Mouse (Mus musculus): ENCODE measurements around the gene Shq1. TPM values are rescaled to one million over a fixed set of nuclear protein-coding genes. Genes with fewer than 3 reads are reported as not detected.

Shq1 gene
- polyA plus RNA-seq, 1 experiment: 3.8 TPM

GRCm38 (mm10) chr6:100671401-100671800, 444 bp upstream of the Shq1 start:
- no peak for DNase-seq (ENCODE audit: low read depth, low spot score)
- WGBS: 8% methylated on average over 7 of the region's 7 CpGs

DNA sequence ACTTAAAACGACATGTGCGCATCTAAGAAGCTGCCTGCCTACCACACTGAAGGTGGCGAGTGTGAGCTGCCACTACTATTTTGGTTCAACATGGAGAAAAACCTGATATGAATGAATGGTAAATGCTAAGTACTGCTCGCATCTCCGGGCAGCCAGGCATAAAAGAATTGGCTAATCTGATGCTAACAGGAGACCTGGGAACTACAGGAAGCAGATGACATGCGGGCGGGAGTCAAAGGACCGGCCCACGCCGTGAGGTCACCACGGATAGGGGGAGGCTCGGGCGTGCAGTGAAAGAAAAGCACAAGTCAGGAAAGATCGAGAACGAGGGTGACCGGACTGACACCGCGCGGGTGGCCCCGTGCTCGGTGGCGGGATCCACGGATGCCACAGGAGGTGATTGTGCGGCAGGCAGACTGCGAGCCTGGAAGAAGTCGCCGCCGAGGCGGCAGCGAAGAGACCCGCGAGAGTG, 551 bp downstream of the Shq1 start:
- no peak for DNase-seq (ENCODE audit: low read depth, low spot score)
- 1% methylated on average over 32 of the region's 32 CpGs for WGBS

DNA sequence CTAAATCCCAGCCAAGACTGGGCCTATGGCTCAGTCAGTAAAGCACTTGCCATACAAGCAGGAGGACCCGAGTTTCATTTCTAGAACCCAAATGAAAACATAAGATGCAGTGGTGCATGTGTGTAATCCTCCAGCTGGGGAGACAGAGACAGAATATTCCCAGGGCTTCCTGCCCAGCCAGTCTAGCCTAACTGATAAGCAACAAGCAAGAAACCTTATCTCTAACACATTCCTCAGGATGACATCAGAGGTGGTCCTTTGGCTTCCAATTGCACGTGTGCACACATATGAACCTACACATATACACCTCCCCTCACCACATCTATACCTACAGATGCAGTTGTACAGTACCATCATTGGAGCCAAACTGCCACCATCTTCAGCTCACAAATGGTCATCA, 2.1 kb downstream of the Shq1 start:
- no peak for DNase-seq (ENCODE audit: low read depth, low spot score)
- 71% methylated on average over 2 of the region's 2 CpGs for WGBS

DNA sequence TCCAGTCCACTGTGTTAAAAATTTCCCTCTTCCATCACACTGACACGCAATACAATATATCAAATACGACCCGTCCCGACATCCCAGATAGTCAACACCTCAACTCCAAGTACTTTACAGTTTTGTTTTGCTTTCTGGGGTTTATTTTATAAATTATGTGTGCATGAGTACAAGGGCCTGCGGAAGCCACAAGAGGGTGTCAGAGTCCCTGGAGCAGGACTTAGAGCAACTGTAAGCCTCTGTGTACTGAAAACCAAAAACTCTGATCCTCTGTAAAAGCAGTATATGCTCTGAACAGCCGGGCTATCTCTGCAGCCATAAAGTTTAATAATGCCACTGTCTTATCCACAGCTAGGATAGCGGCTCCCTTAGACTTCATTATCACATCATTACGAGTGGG, 3.3 kb downstream of the Shq1 start:
- 84% methylated on average over 8 of the region's 8 CpGs for WGBS
- no peak for DNase-seq (ENCODE audit: low read depth, low spot score)

GRCm38 (mm10) chr6:100662224-100662623, 8.7 kb downstream of the Shq1 start:
- 38% methylated on average over 6 of the region's 6 CpGs for WGBS
- DNase-seq (ENCODE audit: low read depth, low spot score): no peak

- 77% methylated on average over 5 of the region's 5 CpGs for WGBS
- DNase-seq (ENCODE audit: low read depth, low spot score): no peak
Measured at GRCm38 (mm10) chr6:100660395-100660794, 10.6 kb downstream of the Shq1 start.

DNA sequence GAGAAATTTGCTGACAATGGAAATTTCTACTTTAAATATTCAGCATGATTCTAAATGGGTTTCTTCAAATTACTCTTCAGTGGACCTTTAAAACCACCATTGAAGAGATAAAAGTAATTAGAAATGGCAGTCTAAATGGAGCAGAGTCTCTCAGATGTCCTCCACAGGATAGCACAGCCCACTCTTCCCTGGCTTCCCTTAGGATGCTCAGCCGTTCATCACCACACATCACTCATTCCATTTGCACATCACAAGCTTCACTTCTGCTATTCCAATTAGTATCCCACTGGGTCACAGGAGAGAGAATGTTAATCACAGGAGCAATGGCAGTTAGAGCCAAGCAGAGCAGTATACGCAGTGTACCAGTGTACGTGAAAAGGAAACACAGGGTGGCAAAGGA, 18.4 kb downstream of the Shq1 start:
- WGBS: 93% methylated on average over 3 of the region's 3 CpGs

GRCm38 (mm10) chr6:100647196-100647595, 23.8 kb downstream of the Shq1 start:
- DNase-seq (ENCODE audit: low read depth, low spot score): no peak
- 82% methylated on average over 5 of the region's 5 CpGs for WGBS

More for the DNA sequence above, 18.4 kb downstream of the Shq1 start:
- DNase-seq (ENCODE audit: low read depth, low spot score): no peak

DNA sequence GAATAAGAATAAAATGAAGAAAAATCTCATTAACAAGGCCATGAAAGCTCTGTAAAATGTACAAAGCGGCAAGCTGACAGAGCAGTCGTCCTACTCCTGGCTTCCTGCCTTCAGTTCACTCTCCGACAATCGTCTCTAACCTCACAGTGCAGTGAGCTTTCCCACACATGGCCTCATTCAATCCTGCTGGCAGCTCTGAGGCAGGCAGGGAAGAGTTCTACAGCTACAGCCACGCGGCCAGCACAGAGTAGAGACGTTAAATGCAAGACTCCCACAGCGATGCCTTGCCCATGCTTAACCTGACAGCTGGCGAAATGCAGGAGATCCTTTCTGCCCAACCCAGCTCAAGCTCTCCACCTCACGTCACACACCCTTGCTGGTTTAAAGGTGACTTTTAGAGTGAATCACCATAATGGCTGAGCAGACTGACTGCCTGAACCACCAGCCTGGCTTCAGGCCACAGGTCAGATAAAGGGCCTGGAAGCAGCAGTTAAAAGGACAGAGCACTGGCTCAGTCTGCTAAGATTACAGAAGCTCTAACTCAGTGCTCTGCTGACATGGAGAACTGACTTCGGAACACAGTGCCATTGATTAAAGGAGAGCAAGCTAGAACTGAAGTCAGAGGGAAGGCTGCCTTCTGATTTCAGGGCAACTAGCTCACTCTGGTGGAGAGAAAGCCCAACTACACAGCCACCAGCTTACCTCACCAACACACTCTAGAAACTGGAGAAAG, 25.3 kb downstream of the Shq1 start:
- WGBS: 69% methylated on average over 11 of the region's 11 CpGs
- no peak for DNase-seq (ENCODE audit: low read depth, low spot score)

DNA sequence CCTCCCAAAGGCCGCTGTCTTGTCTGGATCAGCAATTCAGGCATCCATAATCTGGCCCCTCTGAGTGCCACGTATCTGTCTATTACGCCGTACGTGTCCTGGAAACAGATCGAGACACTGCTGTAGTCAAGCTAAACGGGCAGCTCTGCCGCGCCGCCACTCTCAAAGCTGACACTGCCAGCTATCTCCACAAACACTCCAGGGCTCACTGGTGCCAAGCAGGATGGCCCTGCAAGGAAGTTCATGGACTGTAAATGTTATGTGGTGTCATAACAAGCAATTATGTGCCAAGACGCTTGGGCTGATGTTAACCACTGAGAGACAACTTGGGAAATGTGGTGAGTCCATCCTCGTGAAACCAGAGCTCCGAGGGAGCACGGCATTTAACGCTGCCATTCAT, 26.3 kb downstream of the Shq1 start:
- 87% methylated on average over 15 of the region's 15 CpGs for WGBS
- no peak for DNase-seq (ENCODE audit: low read depth, low spot score)

DNA sequence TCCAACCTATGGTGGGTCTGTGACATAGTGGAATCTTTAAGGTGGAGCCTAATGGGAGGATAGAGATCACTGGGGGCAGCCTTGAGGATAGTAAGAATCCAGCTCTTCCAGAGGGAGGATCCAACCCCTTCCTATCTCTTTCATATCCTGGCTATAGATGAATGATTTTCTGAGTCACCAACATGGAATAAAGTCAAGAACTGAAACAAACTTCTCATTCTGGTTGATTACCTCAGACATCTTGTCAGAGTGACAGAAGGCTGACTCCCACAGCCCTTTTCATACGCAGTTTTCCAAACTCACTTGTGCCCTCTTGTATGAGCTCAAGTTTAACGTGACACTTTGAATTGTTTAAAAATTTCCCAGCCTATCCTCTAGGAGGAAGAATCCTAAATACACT, 28.2 kb downstream of the Shq1 start:
- WGBS: 87% methylated on average over 2 of the region's 2 CpGs

DNA sequence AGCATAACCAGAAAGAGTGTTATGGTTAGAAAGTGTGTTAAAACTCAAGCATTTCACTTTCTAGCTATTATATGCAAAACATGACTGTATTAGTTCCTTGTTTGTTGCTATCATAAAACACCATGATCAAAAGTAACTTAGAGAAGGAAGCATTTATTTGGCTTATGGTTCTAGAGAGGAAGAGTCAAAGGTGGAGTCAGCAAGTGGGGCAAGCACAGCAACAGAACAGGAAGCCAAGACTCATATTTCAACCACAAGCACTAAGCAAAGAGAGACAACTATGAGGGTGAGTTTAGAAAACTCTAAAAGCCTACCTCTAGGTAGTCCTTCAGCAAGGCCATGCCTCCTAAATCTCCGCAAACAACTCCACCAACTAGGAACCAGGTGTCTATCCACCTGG, 30.4 kb downstream of the Shq1 start:
- no peak for DNase-seq (ENCODE audit: low read depth, low spot score)
- 100% methylated on average over 1 of the region's 1 CpGs for WGBS

More for the DNA sequence above, 28.2 kb downstream of the Shq1 start:
- DNase-seq (ENCODE audit: low read depth, low spot score): no peak

GRCm38 (mm10) chr6:100629086-100629485, 41.9 kb downstream of the Shq1 start:
- no peak for DNase-seq (ENCODE audit: low read depth, low spot score)
- 84% methylated on average over 6 of the region's 6 CpGs for WGBS

GRCm38 (mm10) chr6:100628223-100628622, 42.7 kb downstream of the Shq1 start:
- 58% methylated on average over 3 of the region's 3 CpGs for WGBS
- no peak for DNase-seq (ENCODE audit: low read depth, low spot score)

GRCm38 (mm10) chr6:100623922-100624321, 47.0 kb downstream of the Shq1 start:
- 70% methylated on average over 2 of the region's 2 CpGs for WGBS
- no peak for DNase-seq (ENCODE audit: low read depth, low spot score)

DNA sequence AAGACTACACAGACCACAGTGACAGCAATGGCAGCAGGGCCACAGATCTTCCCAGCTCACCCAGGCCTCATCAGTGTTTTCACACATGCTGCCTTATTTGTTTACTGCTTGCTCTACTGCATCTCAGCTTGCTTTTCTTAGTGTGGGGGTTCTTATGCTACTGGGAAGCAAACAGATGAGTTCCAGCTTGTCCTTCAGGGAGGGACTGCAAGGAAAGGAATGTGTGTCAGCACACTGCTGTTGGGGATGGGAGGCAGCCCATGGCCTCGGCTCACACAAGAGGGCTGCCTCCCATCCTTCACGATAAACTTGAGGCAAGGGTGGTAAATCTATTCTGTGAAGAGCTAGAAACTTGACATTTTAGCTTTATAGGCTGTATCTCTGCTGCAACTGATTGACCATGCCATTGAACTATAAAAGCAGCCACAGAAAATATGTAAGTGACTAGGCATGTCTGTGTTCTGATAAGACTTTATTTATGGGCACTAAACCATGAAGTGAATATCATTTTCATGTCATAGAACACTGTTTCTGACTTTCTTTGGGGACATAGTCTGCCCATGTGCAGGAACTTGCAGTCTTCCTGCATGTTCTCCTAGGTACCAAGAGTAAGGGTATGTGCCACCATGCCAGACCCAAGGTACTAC, 48.0 kb downstream of the Shq1 start:
- DNase-seq (ENCODE audit: low read depth, low spot score): no peak
- WGBS: 38% methylated on average over 2 of the region's 2 CpGs

- 72% methylated on average over 3 of the region's 3 CpGs for WGBS
- no peak for DNase-seq (ENCODE audit: low read depth, low spot score)
Measured at GRCm38 (mm10) chr6:100620411-100620810, 50.5 kb downstream of the Shq1 start.

DNA sequence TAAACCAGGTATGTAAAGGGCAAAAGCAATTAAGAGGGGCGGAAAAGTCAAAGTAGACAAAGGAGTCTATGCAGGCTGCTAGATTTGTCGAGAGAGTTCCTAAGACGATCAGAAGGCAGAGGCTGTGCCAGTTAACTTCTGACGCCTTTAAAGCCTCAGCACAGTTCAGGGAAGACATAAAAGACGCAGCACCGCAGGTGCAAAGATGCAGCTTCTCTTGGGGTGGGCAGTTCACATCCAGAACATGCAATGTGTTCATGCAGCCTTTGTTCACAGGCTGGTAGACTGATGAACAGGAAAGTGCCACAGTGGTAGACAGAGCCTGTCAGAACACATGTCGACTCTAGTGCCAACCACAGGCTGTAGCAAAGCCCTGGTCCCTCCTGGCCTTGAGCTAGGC, 51.6 kb downstream of the Shq1 start:
- DNase-seq (ENCODE audit: low read depth, low spot score): no peak
- 88% methylated on average over 7 of the region's 7 CpGs for WGBS

DNA sequence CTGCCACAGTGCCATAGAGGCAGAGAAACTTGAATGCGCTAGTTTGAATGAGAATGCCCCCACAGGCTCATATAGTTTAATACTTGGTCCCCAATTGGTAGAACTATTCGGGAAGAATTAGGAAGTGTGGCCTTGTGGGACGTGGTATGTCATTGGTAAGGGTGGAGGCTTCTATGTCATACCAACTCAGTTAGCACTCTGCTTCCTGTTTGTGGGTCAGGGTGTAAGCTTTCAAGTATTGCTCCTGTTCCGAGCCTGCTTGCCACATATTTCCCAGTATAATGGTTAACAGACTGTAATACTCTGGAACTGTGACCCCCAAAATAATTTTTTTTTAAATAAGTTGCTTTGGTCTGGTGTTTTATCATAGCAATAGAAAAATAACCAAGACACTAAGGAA, 54.8 kb downstream of the Shq1 start:
- no peak for DNase-seq (ENCODE audit: low read depth, low spot score)
- WGBS: 82% methylated on average over 4 of the region's 4 CpGs

GRCm38 (mm10) chr6:100613593-100614267, 57.2 kb downstream of the Shq1 start:
- no peak for DNase-seq (ENCODE audit: low read depth, low spot score)
- 71% methylated on average over 6 of the region's 6 CpGs for WGBS
